Mouse (Mus musculus) right cerebral cortex, postnatal 14 days (tissue): ENCODE measurements around the gene Cabs1.

Experiments
- DNase-seq: peaks from one replicate; pipeline ENCODE4 v3.0.0; 2022

Gene Cabs1

DNA sequence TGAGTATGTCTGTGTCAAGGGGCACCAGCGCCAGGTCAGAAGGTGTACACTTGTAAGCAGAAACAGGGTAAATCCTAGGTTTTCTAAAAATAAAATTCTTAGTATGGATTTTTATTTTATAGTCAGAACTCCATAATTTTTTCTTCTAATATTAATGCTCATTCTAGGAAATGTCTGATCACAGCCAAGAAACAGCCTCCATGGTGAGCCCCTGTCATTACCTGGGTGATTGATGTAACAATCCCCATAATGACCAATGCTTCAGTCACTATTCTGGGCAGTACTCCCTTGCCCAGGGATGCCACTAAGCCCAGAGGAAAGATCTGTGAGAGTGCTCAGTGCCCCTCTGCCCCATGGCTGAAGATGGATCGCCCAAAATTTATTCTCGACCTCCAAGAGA is at the start of gene Cabs1:
Gene Cabs1 (plus strand): TSS at position 301 of the 400 bp plus-strand sequence.
- DNase-seq = no peak

DNA sequence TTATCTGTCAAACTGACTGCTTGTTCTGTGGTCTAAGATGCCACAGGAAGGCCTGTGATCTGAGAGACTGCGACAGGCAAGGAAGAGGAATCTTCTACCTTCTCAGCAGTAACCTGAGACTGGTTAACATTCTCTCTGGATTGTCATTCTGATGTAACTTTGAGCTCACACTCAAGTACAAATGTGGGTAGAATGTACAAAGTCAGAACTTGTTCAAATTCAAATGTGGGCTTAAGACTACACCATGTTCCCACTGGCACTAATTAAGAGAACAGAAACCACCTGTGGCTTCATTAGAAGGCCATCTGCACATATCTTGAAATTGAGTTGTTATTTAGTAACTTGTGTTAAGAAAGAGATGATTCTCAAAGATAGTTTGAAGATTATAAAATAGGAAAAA is 47.6 kb upstream of the Cabs1 start:
- DNase-seq = no peak

DNA sequence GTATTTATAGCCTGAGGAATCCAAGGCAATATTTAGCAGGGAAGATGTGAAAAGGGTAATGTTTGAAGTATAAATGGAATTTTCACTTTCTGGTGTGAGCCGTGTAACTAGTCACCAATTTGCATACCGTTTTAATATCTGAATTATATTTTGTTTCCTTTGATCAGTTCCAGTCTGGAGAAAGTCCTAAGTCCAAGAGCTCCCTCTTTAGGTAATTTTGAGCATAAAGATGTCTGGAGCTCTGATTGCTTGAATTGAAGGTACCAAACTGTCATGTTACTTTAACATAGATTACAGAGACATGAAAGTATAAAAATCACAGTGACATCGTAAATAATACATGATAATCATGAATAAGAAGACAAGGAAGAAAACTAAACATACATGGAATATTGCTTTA is 38.5 kb upstream of the Cabs1 start:
- no peak for DNase-seq

DNA sequence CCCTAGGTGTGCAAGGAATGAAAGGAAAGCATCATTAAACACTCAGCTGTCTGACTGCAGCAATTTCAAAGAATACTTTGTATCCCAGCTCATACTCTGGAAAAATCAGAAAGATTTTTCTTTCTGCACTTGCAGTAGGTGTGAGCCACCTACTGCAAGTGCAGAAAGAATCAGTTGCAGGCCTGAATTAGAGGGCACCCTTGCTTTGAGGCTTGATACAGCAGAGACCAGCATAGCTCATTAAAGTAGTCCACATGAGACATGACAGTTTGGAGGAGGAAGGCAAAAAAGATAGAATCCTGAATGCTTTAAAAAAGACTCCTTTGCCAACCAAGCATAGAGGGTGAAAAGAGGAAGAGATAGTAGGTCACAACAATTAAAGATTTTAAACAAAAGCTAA is 36.7 kb upstream of the Cabs1 start:
- no peak for DNase-seq

DNA sequence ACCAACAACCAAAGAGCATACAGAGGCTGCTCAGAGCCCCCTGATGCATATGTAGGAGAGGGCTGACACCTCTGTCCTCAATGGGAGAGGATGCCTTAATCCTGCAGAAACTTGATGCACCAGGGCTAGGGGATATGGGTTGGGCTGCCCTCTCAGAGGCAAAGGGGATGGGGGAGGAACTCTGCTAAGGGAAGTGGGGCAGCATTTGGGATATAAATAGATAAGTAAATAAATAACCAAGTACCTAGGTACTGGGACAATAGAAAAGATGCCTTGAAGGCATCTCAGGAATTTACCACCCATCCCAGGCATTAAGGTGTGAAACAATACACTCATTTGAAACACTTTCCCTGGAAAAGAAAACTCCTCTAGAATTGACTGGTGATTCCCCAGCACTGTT is 27.4 kb upstream of the Cabs1 start:
- DNase-seq = no peak

DNA sequence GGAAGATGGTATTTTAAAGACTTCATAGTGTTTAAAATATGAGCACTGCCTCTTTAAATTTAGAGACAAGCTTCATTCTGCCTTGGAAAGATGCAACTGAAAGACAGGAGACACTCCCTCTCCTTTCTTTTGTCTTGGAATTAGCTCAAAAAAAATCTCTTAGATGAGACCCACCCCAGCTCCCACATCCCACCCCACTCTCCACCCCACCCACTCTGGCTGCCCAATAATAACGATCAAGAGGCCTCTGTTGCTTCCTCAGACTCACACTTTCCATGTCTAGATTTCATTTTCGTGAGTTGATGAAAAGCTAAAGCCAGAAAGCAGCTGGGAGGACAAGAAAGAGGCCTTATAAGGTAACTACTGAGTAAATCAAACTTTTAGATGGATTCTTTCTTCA is 10.0 kb upstream of the Cabs1 start, which contains the start of the genes 2310003L06Rik and Gm28434:
Gene 2310003L06Rik (plus strand): TSS at position 259 of the 400 bp plus-strand sequence.
Gene Gm28434 (plus strand): TSS at position 317 of the 400 bp plus-strand sequence.
- DNase-seq = no peak

DNA sequence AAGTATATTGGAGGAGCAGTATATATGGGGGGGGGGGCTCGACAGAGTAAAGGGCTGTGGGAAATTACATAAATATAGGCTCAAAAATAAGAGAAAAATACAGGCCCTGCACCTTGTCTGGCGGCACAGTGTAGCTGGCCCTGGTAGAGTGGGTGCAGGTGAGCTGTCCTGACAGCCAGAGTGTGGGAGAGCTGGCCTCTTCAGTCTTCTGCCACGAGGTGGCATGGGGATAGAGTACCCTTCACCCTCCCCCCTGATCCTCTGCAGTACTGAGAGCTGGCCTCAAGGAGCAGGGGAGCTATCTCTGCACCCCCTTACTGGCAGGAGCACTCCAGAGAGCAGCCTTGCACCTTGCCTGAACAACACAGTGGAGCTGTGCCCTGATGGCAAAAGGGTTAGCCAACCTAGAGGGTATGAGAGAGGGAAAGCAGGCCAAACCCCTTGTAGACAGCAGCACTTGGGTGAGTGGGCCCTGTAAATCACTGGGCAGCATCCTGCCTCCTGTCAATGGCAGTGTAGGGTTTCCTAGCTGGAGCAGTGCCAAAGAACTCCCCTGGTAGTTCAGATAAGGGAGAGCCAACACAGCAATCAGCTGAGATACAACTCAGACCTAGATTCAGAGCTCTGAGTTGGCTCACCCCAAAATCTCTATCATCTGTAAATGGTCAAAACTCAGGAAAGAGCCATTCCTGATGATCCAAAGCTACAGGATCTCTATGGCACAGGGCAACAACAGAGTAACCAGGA is 3.4 kb downstream of the Cabs1 start:
- DNase-seq = no peak

DNA sequence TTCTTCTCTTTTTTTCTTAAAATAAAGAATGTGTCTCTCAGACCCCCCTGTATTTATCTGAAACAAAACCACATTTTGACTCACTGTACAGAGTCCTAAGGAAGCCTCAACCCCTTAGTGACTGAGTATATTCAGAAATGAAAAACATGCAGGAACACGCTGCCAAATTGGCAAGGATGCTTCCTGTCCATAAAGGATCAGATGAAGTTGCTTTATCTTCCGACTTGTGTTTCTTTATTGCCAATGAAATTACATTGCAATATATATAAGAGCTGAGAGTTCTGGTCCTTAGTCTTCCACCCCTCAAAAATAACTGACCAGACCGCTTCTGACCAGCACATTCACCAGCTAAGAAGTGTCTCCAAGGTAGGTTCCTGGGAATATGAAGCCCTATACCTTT is 23.0 kb downstream of the Cabs1 start, which contains the start of gene Smr3a:
Gene Smr3a (plus strand): TSS at position 301 of the 400 bp plus-strand sequence.
- no peak for DNase-seq

DNA sequence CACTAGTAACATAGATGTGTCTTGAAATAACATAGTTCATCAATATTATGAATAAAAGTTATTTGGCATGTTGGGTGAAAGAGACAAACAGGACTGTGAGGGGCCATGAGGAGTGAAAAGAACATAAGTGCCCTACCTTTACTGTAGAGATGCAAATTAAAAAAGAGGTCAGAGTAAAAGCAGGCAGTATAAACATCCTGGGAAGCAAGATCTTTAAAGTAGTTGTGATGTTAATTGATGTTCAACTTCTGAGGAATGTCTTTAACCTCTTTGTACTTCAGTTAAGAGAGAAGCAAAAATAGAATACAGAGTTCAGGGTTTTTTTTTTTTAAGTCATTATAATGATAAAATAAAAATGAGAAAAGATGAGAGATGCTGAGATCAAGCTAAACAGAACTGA is 26.0 kb downstream of the Cabs1 start:
- no peak for DNase-seq
